Mouse (Mus musculus) heart, postnatal 25 days (tissue): ENCODE results near the gene Itpripl2. TPM values are rescaled to one million over a fixed set of nuclear protein-coding genes. Genes with fewer than 3 reads are reported as not detected.

Experiments used
- DNase-seq: peaks from one replicate; pipeline ENCODE4 v3.0.0; 2022; ENCODE audit warnings: low spot score
- intact Hi-C: fragments of 180-260 bp; cut with DNase I; formaldehyde crosslinking; loops from one replicate; pipeline ENCODE4 v1.15.1; 2025
- total RNA-seq, 2 experiments: library from RNA; stranded (reverse); gene quantifications; 2 replicates each; pipeline ENCODE4 v1.2.3; 2021

Gene Itpripl2
- total RNA-seq, 2 experiments from 2014 or later, result 22.3 to 30.5 TPM

- intact Hi-C loops, result no loop called here
- DNase-seq, result no peak
These were observed 1.8 kb downstream of the Itpripl2 start for GRCm38 (mm10) chr7:118489706-118490665.

GRCm38 (mm10) chr7:118488060-118488664 is 3.6 kb downstream of the Itpripl2 start:
- no peak for DNase-seq
- intact Hi-C loops, result no loop called here

- intact Hi-C loops, result no loop called here
- DNase-seq, result no peak
These were observed 4.9 kb downstream of the Itpripl2 start for GRCm38 (mm10) chr7:118486917-118487316.

- intact Hi-C loops, result no loop called here
These were observed 7.8 kb downstream of the Itpripl2 start for GRCm38 (mm10) chr7:118483996-118484395.

GRCm38 (mm10) chr7:118482001-118482400 is 9.8 kb downstream of the Itpripl2 start:
- DNase-seq, result no peak
- intact Hi-C loops, result no loop called here

More at GRCm38 (mm10) chr7:118483996-118484395, 7.8 kb downstream of the Itpripl2 start:
- no peak for DNase-seq

GRCm38 (mm10) chr7:118481047-118481810 is 10.5 kb downstream of the Itpripl2 start:
- intact Hi-C loops, result no loop called here

GRCm38 (mm10) chr7:118480160-118480709 is 11.5 kb downstream of the Itpripl2 start:
- intact Hi-C loops, result no loop called here
- DNase-seq, result no peak

More at GRCm38 (mm10) chr7:118481047-118481810, 10.5 kb downstream of the Itpripl2 start:
- no peak for DNase-seq

GRCm38 (mm10) chr7:118478835-118479312 is 12.9 kb downstream of the Itpripl2 start:
- peak; percentile 81 for DNase-seq
- intact Hi-C loops, result no loop called here

GRCm38 (mm10) chr7:118476428-118476827 is 15.3 kb downstream of the Itpripl2 start:
- intact Hi-C loops, result no loop called here
- no peak for DNase-seq

GRCm38 (mm10) chr7:118475008-118475705 is 16.6 kb downstream of the Itpripl2 start:
- intact Hi-C loops, result no loop called here
- DNase-seq, result peak; percentile 45

- no peak for DNase-seq
- intact Hi-C loops, result no loop called here
These were observed 18.9 kb downstream of the Itpripl2 start for GRCm38 (mm10) chr7:118472886-118473285.

GRCm38 (mm10) chr7:118468060-118468459 is 23.7 kb downstream of the Itpripl2 start:
- intact Hi-C loops, result no loop called here

GRCm38 (mm10) chr7:118464432-118464831 is 27.3 kb downstream of the Itpripl2 start:
- intact Hi-C loops, result no loop called here
- no peak for DNase-seq

More at GRCm38 (mm10) chr7:118468060-118468459, 23.7 kb downstream of the Itpripl2 start:
- no peak for DNase-seq

- intact Hi-C loops, result no loop called here
- no peak for DNase-seq
These were observed 28.7 kb downstream of the Itpripl2 start for GRCm38 (mm10) chr7:118462818-118463762.

- intact Hi-C loops, result no loop called here
- no peak for DNase-seq
These were observed 30.2 kb downstream of the Itpripl2 start for GRCm38 (mm10) chr7:118461400-118462136.

GRCm38 (mm10) chr7:118453722-118454121 is 38.1 kb downstream of the Itpripl2 start:
- no peak for DNase-seq
- intact Hi-C loops, result no loop called here

- intact Hi-C loops, result no loop called here
- no peak for DNase-seq
These were observed 38.8 kb downstream of the Itpripl2 start for GRCm38 (mm10) chr7:118452940-118453339.
